Mouse (Mus musculus): Measurements from ENCODE around the gene Sgsm1. TPM values are rescaled to one million over a fixed set of nuclear protein-coding genes. Genes with fewer than 3 reads are reported as not detected.
A peak's percentile ranks its signal among the peaks of the same experiment; 100 is the strongest.

Gene Sgsm1
- polyA plus RNA-seq (2014; fragmentation: Nextera tagmentation; extraction: Ambion mirVana) = 8.5 and 10.7 TPM in 2 replicates

GRCm38 (mm10) chr5:113310377-113311003, at the start of gene Sgsm1:
Gene Sgsm1 (minus strand): TSS chr5:113310786.
- Histone ChIP-seq H3K4me1 (ENCODE audit: control insufficient read depth, insufficient read depth, low read length) (peaks cover 9% of the 10 kb centered on the region), H3K36me3 (ENCODE audit: control insufficient read depth, insufficient read depth, low read length) (no peaks in the 10 kb centered on the region), H3K9me3 (ENCODE audit: control insufficient read depth, low read length) (no peaks in the 10 kb centered on the region), H3K4me2 (ENCODE audit: low read depth) (peak within 1 kb of the TSS; percentile 77), H3K9ac (ENCODE audit: low read length) (peak within 1 kb of the TSS; percentile 65), H3K27ac (ENCODE audit: low read depth, low read length) (no peak within 1 kb of the TSS), H3K4me3 (ENCODE audit: low read depth, low read length) (peak within 1 kb of the TSS; percentile 52), H3K27me3 (ENCODE audit: control insufficient read depth, insufficient read depth, low read length) (peaks cover 12% of the 10 kb centered on the region; the same call in 1 of the 2 replicates)
- DNase-seq (ENCODE audit: low spot score) = peak; percentile 88
- 3% methylated on average over 40 of the region's 53 CpGs for WGBS
- ATAC-seq (ENCODE audit: insufficient read depth, low FRiP score, low TSS enrichment) = peak; percentile 59

GRCm38 (mm10) chr5:113358833-113359232, 48.2 kb upstream of the Sgsm1 start:
- Histone ChIP-seq H3K4me2 (ENCODE audit: low read depth) (no peak overlapping the region), H3K9ac (ENCODE audit: low read length) (no peak overlapping the region), H3K4me1 (ENCODE audit: control insufficient read depth, insufficient read depth, low read length) (peaks cover 6% of the 10 kb centered on the region), H3K4me3 (ENCODE audit: low read depth, low read length) (no peak overlapping the region), H3K27me3 (ENCODE audit: control insufficient read depth, insufficient read depth, low read length) (peaks cover 3% of the 10 kb centered on the region; the same call in 1 of the 2 replicates), H3K9me3 (ENCODE audit: control insufficient read depth, low read length) (no peaks in the 10 kb centered on the region), H3K36me3 (ENCODE audit: control insufficient read depth, insufficient read depth, low read length) (no peaks in the 10 kb centered on the region), H3K27ac (ENCODE audit: low read depth, low read length) (no peak overlapping the region)
- ATAC-seq (ENCODE audit: insufficient read depth, low FRiP score, low TSS enrichment) (no peak), DNase-seq (ENCODE audit: low spot score) (no peak)
- 1% methylated on average over 11 of the region's 11 CpGs for WGBS

GRCm38 (mm10) chr5:113357656-113358055, 47.1 kb upstream of the Sgsm1 start:
- Histone ChIP-seq H3K4me3 (ENCODE audit: low read depth, low read length) (no peak overlapping the region), H3K9me3 (ENCODE audit: control insufficient read depth, low read length) (no peaks in the 10 kb centered on the region), H3K9ac (ENCODE audit: low read length) (no peak overlapping the region), H3K4me1 (ENCODE audit: control insufficient read depth, insufficient read depth, low read length) (peaks cover 6% of the 10 kb centered on the region), H3K27ac (ENCODE audit: low read depth, low read length) (no peak overlapping the region), H3K27me3 (ENCODE audit: control insufficient read depth, insufficient read depth, low read length) (peaks cover 3% of the 10 kb centered on the region; the same call in 1 of the 2 replicates), H3K36me3 (ENCODE audit: control insufficient read depth, insufficient read depth, low read length) (no peaks in the 10 kb centered on the region), H3K4me2 (ENCODE audit: low read depth) (no peak overlapping the region)
- DNase-seq (ENCODE audit: low spot score) = no peak
- 65% methylated on average over 3 of the region's 3 CpGs for WGBS
- ATAC-seq (ENCODE audit: insufficient read depth, low FRiP score, low TSS enrichment) = no peak

- WGBS = 40% methylated on average over 3 of the region's 6 CpGs
- Histone ChIP-seq H3K4me2 (ENCODE audit: low read depth) (no peak within 1 kb of the TSS), H3K4me3 (ENCODE audit: low read depth, low read length) (no peak within 1 kb of the TSS), H3K9me3 (ENCODE audit: control insufficient read depth, low read length) (no peaks in the 10 kb centered on the region), H3K36me3 (ENCODE audit: control insufficient read depth, insufficient read depth, low read length) (no peaks in the 10 kb centered on the region), H3K27ac (ENCODE audit: low read depth, low read length) (no peak within 1 kb of the TSS), H3K9ac (ENCODE audit: low read length) (no peak within 1 kb of the TSS), H3K27me3 (ENCODE audit: control insufficient read depth, insufficient read depth, low read length) (peaks cover 3% of the 10 kb centered on the region; the same call in 1 of the 2 replicates), H3K4me1 (ENCODE audit: control insufficient read depth, insufficient read depth, low read length) (peaks cover 7% of the 10 kb centered on the region)
- ATAC-seq (ENCODE audit: insufficient read depth, low FRiP score, low TSS enrichment) (no peak), DNase-seq (ENCODE audit: low spot score) (no peak)
These were observed 46.6 kb upstream of the Sgsm1 start, which contains the start of gene Aym1 for GRCm38 (mm10) chr5:113357186-113357585. Gene Aym1 (plus strand): TSS chr5:113357294.

DNA sequence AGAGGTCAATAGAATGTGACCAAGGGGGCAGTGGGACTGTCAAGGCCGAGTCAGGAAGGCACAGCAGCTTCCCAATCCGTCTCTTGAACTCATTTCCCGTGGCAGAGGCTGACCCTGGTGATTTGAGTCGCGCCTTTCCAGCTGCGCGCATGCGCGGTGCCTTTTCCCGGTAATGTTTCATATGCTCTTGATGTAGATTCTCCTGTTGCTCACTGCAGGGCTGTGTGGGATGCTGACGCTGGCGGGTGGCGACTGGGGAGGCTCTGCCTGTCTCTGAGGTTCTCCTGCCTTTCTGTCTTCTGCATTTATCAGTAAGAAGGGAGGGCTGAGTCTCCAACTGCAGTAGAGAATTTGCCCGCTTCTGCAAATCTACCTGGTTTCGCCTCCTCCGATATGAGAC, 43.7 kb upstream of the Sgsm1 start:
- H3K4me1 ChIP-seq (ENCODE audit: control insufficient read depth, insufficient read depth, low read length) = peaks cover 15% of the 10 kb centered on the region
- DNase-seq (ENCODE audit: low spot score) (no peak), ATAC-seq (ENCODE audit: insufficient read depth, low FRiP score, low TSS enrichment) (no peak)
- no peaks in the 10 kb centered on the region for H3K36me3 ChIP-seq (ENCODE audit: control insufficient read depth, insufficient read depth, low read length)
- H3K27ac ChIP-seq (ENCODE audit: low read depth, low read length) = no peak overlapping the region
- H3K4me3 ChIP-seq (ENCODE audit: low read depth, low read length) = no peak overlapping the region
- H3K27me3 ChIP-seq (ENCODE audit: control insufficient read depth, insufficient read depth, low read length) = peaks cover 3% of the 10 kb centered on the region; the same call in 1 of the 2 replicates
- H3K4me2 ChIP-seq (ENCODE audit: low read depth) = no peak overlapping the region
- no peak overlapping the region for H3K9ac ChIP-seq (ENCODE audit: low read length)
- H3K9me3 ChIP-seq (ENCODE audit: control insufficient read depth, low read length) = no peaks in the 10 kb centered on the region
- WGBS = 47% methylated on average over 16 of the region's 16 CpGs

GRCm38 (mm10) chr5:113352636-113353035, 42.0 kb upstream of the Sgsm1 start:
- no peak overlapping the region for H3K27ac ChIP-seq (ENCODE audit: low read depth, low read length)
- H3K4me2 ChIP-seq (ENCODE audit: low read depth) = no peak overlapping the region
- 78% methylated on average over 6 of the region's 6 CpGs for WGBS
- no peak overlapping the region; the same call in 1 of the 2 replicates for H3K9ac ChIP-seq (ENCODE audit: low read length)
- peaks cover 13% of the 10 kb centered on the region; the same call in 1 of the 2 replicates for H3K27me3 ChIP-seq (ENCODE audit: control insufficient read depth, insufficient read depth, low read length)
- H3K9me3 ChIP-seq (ENCODE audit: control insufficient read depth, low read length) = no peaks in the 10 kb centered on the region
- no peak overlapping the region for H3K4me3 ChIP-seq (ENCODE audit: low read depth, low read length)
- DNase-seq (ENCODE audit: low spot score) (no peak), ATAC-seq (ENCODE audit: insufficient read depth, low FRiP score, low TSS enrichment) (no peak)
- H3K36me3 ChIP-seq (ENCODE audit: control insufficient read depth, insufficient read depth, low read length) = no peaks in the 10 kb centered on the region
- H3K4me1 ChIP-seq (ENCODE audit: control insufficient read depth, insufficient read depth, low read length) = peaks cover 18% of the 10 kb centered on the region

- ATAC-seq (ENCODE audit: insufficient read depth, low FRiP score, low TSS enrichment) (peak; percentile 40; the same call in 1 of the 2 replicates), DNase-seq (ENCODE audit: low spot score) (peak; percentile 65)
- Histone ChIP-seq H3K36me3 (ENCODE audit: control insufficient read depth, insufficient read depth, low read length) (no peaks in the 10 kb centered on the region), H3K9me3 (ENCODE audit: control insufficient read depth, low read length) (no peaks in the 10 kb centered on the region), H3K4me2 (ENCODE audit: low read depth) (no peak overlapping the region), H3K27ac (ENCODE audit: low read depth, low read length) (no peak overlapping the region), H3K9ac (ENCODE audit: low read length) (no peak overlapping the region), H3K4me1 (ENCODE audit: control insufficient read depth, insufficient read depth, low read length) (peaks cover 18% of the 10 kb centered on the region), H3K4me3 (ENCODE audit: low read depth, low read length) (no peak overlapping the region), H3K27me3 (ENCODE audit: control insufficient read depth, insufficient read depth, low read length) (peaks cover 17% of the 10 kb centered on the region)
- WGBS = 60% methylated on average over 3 of the region's 3 CpGs
These were observed 41.2 kb upstream of the Sgsm1 start for GRCm38 (mm10) chr5:113351768-113352167.

GRCm38 (mm10) chr5:113349810-113350209, 39.2 kb upstream of the Sgsm1 start:
- WGBS = 16% methylated on average over 7 of the region's 7 CpGs
- Histone ChIP-seq H3K4me1 (ENCODE audit: control insufficient read depth, insufficient read depth, low read length) (peaks cover 18% of the 10 kb centered on the region), H3K9me3 (ENCODE audit: control insufficient read depth, low read length) (no peaks in the 10 kb centered on the region), H3K4me2 (ENCODE audit: low read depth) (no peak overlapping the region), H3K4me3 (ENCODE audit: low read depth, low read length) (no peak overlapping the region), H3K27me3 (ENCODE audit: control insufficient read depth, insufficient read depth, low read length) (peaks cover 35% of the 10 kb centered on the region), H3K9ac (ENCODE audit: low read length) (no peak overlapping the region), H3K36me3 (ENCODE audit: control insufficient read depth, insufficient read depth, low read length) (no peaks in the 10 kb centered on the region), H3K27ac (ENCODE audit: low read depth, low read length) (no peak overlapping the region)
- ATAC-seq (ENCODE audit: insufficient read depth, low FRiP score, low TSS enrichment) (no peak), DNase-seq (ENCODE audit: low spot score) (no peak)

DNA sequence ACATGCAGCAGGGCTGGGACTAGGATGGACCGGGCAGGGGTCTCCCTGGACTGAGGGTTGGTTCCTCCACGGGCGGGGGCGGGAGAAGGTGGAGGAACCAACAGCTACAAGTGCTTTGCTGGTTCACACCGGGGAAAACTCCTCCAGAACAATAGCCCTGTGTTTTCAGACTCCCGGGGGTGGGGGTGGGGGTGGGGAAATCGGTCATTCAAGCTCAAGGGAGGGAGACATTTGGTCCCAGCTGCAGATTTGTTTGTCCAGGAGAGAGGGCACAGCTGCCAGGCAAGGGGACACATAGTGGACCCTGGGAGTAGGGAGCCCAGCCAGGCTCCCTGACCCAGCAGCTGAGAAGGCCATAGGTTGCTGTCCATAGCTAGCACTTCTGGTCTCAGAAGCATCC, 38.6 kb upstream of the Sgsm1 start:
- Histone ChIP-seq H3K4me2 (ENCODE audit: low read depth) (no peak overlapping the region), H3K4me1 (ENCODE audit: control insufficient read depth, insufficient read depth, low read length) (peaks cover 18% of the 10 kb centered on the region), H3K9ac (ENCODE audit: low read length) (no peak overlapping the region), H3K36me3 (ENCODE audit: control insufficient read depth, insufficient read depth, low read length) (no peaks in the 10 kb centered on the region), H3K27ac (ENCODE audit: low read depth, low read length) (no peak overlapping the region), H3K4me3 (ENCODE audit: low read depth, low read length) (no peak overlapping the region), H3K27me3 (ENCODE audit: control insufficient read depth, insufficient read depth, low read length) (peaks cover 38% of the 10 kb centered on the region), H3K9me3 (ENCODE audit: control insufficient read depth, low read length) (no peaks in the 10 kb centered on the region)
- DNase-seq (ENCODE audit: low spot score) (no peak), ATAC-seq (ENCODE audit: insufficient read depth, low FRiP score, low TSS enrichment) (no peak)
- 3% methylated on average over 7 of the region's 7 CpGs for WGBS

All from neural tube, embryonic 11.5 days (tissue).